Mouse (Mus musculus) C2C12 (cell line): ENCODE measurements around the gene Togaram1.

Experiments
- CEBPB ChIP-seq: IDR thresholded peaks from one replicate; pipeline ENCODE4 v1.6.1; 2011; ENCODE audit warnings: low read depth, mild to moderate bottlenecking, control low read depth, moderate library complexity
- CTCF ChIP-seq: IDR thresholded peaks from one replicate; pipeline ENCODE4 v1.5.1; 2011; ENCODE audit not compliant: control insufficient read depth, insufficient read depth, insufficient read length
- FOSL1 ChIP-seq: IDR thresholded peaks from one replicate; pipeline ENCODE4 v1.8.0; 2011; ENCODE audit warnings: mild to moderate bottlenecking, low read length; ENCODE audit not compliant: poor library complexity, insufficient read depth, severe bottlenecking

DNA sequence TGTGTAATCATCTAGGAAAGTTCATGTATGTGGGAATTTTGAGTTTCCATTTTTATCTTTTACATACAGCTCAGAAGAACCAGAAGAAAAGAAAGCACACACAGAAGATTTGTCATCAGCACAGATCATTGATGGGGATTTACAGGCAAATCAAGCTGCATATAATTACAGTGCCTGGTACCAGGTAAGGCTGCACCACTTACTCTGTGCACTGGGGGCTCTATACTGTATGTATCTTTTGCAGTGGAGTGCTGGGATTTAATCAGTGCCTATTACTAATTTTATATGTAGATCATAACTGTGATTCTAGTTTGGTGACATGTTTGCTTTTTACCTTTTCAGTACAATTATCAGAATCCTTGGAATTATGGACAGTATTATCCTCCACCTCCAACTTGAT is 95.5 kb downstream of the Togaram1 start:
- no peak for TF ChIP-seq CTCF
- TF ChIP-seq FOSL1: no peak
- TF ChIP-seq CEBPB: no peak
